Comparison of ENCODE assay signal across 8 mouse cellular contexts in genomic region chr6:39554888-39555647, GRCm38 (mm10). TPM values are rescaled to one million over a fixed set of nuclear protein-coding genes. Genes with fewer than 3 reads are reported as not detected.
A peak's percentile ranks its signal among the peaks of the same experiment; 100 is the strongest.
DNase-seq lines count a peak whose midpoint lies in the region; ATAC-seq and TF ChIP-seq lines count a peak whose summit lies in the region.

No protein-coding gene starts in this region.

- no peak for TF ChIP-seq POLR2A in lung, adult 2 months (IDR thresholded peaks at IDR 0.05; ENCODE audit: borderline replicate concordance, extremely low read depth, low read depth, low read length)
- no peak for TF ChIP-seq POLR2A in cerebellum, adult 2 months (IDR thresholded peaks at IDR 0.05; ENCODE audit: borderline replicate concordance, insufficient read depth, low read length)

- peak; percentile 44 for ATAC-seq in lung, postnatal 0 days
- ATAC-seq in forebrain, embryonic 13.5 days: no peak
- ATAC-seq in intestine, embryonic 16.5 days: no peak
- no peak for ATAC-seq in stomach, embryonic 14.5 days (ENCODE audit: insufficient number of reproducible peaks, insufficient read depth, low FRiP score, low read depth)

- peak overlapping the region; percentile 89 for H3K4me2 ChIP-seq in lung, postnatal 0 days (replicated peaks; ENCODE audit: low read depth, low read length)
- peak overlapping the region; percentile 67 for H3K4me2 ChIP-seq in forebrain, embryonic 13.5 days
- no peak overlapping the region for H3K4me2 ChIP-seq in intestine, embryonic 16.5 days (ENCODE audit: low read depth, low read length)
- H3K4me2 ChIP-seq in stomach, embryonic 14.5 days (replicated peaks; ENCODE audit: low read depth, low read length): peak overlapping the region; percentile 75

- H3K9me3 ChIP-seq in lung, postnatal 0 days (ENCODE audit: low read length): no peaks in the 10 kb centered on the region
- H3K9me3 ChIP-seq in forebrain, embryonic 13.5 days (replicated peaks): no peaks in the 10 kb centered on the region
- H3K9me3 ChIP-seq in intestine, embryonic 16.5 days (ENCODE audit: control insufficient read depth, low read length): no peaks in the 10 kb centered on the region
- H3K9me3 ChIP-seq in stomach, embryonic 14.5 days (ENCODE audit: control insufficient read depth, low read depth, low read length): no peaks in the 10 kb centered on the region

- no peak overlapping the region for H3K9ac ChIP-seq in lung, postnatal 0 days (replicated peaks; ENCODE audit: low read depth)
- H3K9ac ChIP-seq in forebrain, embryonic 13.5 days: peak overlapping the region; percentile 43
- H3K9ac ChIP-seq in intestine, embryonic 16.5 days (ENCODE audit: low read depth, low read length): no peak overlapping the region
- no peak overlapping the region for H3K9ac ChIP-seq in stomach, embryonic 14.5 days (replicated peaks; ENCODE audit: low read depth, low read length)

- H3K4me1 ChIP-seq in lung, postnatal 0 days (ENCODE audit: insufficient read depth, low read depth, low read length): peaks cover 11% of the 10 kb centered on the region; the same call in 1 of the 2 replicates
- no peaks in the 10 kb centered on the region for H3K4me1 ChIP-seq in lung, adult 2 months (ENCODE audit: control insufficient read depth, insufficient read depth, low read length)
- peaks cover 52% of the 10 kb centered on the region for H3K4me1 ChIP-seq in forebrain, embryonic 13.5 days
- peaks cover 31% of the 10 kb centered on the region for H3K4me1 ChIP-seq in intestine, embryonic 16.5 days (ENCODE audit: control insufficient read depth, insufficient read depth, low read length)
- peaks cover 29% of the 10 kb centered on the region for H3K4me1 ChIP-seq in stomach, embryonic 14.5 days (ENCODE audit: control insufficient read depth, insufficient read depth, low read length)
- H3K4me1 ChIP-seq in cerebellum, adult 2 months (ENCODE audit: control insufficient read depth, insufficient read depth, low read length): peaks cover 8% of the 10 kb centered on the region; the same call in 1 of the 2 replicates

- no peak for TF ChIP-seq CTCF in lung, postnatal 0 days (IDR thresholded peaks at IDR 0.05)
- no peak for TF ChIP-seq CTCF in lung, adult 2 months (IDR thresholded peaks at IDR 0.05; ENCODE audit: insufficient read depth, low read length)
- no peak for TF ChIP-seq CTCF in cerebellum, adult 2 months (IDR thresholded peaks at IDR 0.05; ENCODE audit: borderline replicate concordance, insufficient read depth, low read depth, low read length)

- WGBS in lung, postnatal 0 days: 53% methylated on average over 12 of the region's 12 CpGs
- WGBS in lung, adult 2 months: 59% methylated on average over 12 of the region's 12 CpGs
- 54% methylated on average over 12 of the region's 12 CpGs for WGBS in forebrain, embryonic 13.5 days
- 61% methylated on average over 12 of the region's 12 CpGs for WGBS in intestine, embryonic 16.5 days
- WGBS in stomach, embryonic 14.5 days: 48% methylated on average over 12 of the region's 12 CpGs
- WGBS in cerebellum, adult 2 months: 70% methylated on average over 12 of the region's 12 CpGs

- H3K36me3 ChIP-seq in lung, postnatal 0 days (ENCODE audit: insufficient read depth, low read length): no peaks in the 10 kb centered on the region
- peaks cover 9% of the 10 kb centered on the region; the same call in 1 of the 2 replicates for H3K36me3 ChIP-seq in forebrain, embryonic 13.5 days (ENCODE audit: poor library complexity, severe bottlenecking)
- H3K36me3 ChIP-seq in intestine, embryonic 16.5 days (ENCODE audit: control insufficient read depth, insufficient read depth, low read length): no peaks in the 10 kb centered on the region
- H3K36me3 ChIP-seq in stomach, embryonic 14.5 days (ENCODE audit: control insufficient read depth, insufficient read depth, low read length): no peaks in the 10 kb centered on the region

- intact Hi-C loops in left cerebral cortex, postnatal 4 days (cut with DNase I): loop anchor here (10.0 kb wide), 1 partner anchor 50 kb away; no protein-coding TSS in a partner anchor

- no peaks in the 10 kb centered on the region for H3K27me3 ChIP-seq in lung, postnatal 0 days (replicated peaks; ENCODE audit: insufficient read depth, low read length)
- no peaks in the 10 kb centered on the region for H3K27me3 ChIP-seq in forebrain, embryonic 13.5 days
- no peaks in the 10 kb centered on the region for H3K27me3 ChIP-seq in intestine, embryonic 16.5 days (replicated peaks; ENCODE audit: control insufficient read depth, insufficient read depth, low read length)
- H3K27me3 ChIP-seq in stomach, embryonic 14.5 days (ENCODE audit: control insufficient read depth, insufficient read depth, low read length): no peaks in the 10 kb centered on the region
- H3K27me3 ChIP-seq in cerebellum, adult 2 months (ENCODE audit: control insufficient read depth, insufficient read depth, low read length): no peaks in the 10 kb centered on the region

- H3K4me3 ChIP-seq in lung, postnatal 0 days (ENCODE audit: low read depth, low read length): no peak overlapping the region
- H3K4me3 ChIP-seq in lung, adult 2 months (replicated peaks; ENCODE audit: extremely low read depth, low read depth, low read length): no peak overlapping the region
- peak overlapping the region; percentile 88 for H3K4me3 ChIP-seq in forebrain, embryonic 13.5 days
- no peak overlapping the region for H3K4me3 ChIP-seq in intestine, embryonic 16.5 days (ENCODE audit: low read length)
- peak overlapping the region; percentile 86; the same call in 1 of the 2 replicates for H3K4me3 ChIP-seq in stomach, embryonic 14.5 days (ENCODE audit: low read depth, low read length)
- no peak overlapping the region for H3K4me3 ChIP-seq in cerebellum, adult 2 months (replicated peaks; ENCODE audit: insufficient read depth, low read depth, low read length)

- peak overlapping the region; percentile 63 for H3K27ac ChIP-seq in lung, postnatal 0 days (ENCODE audit: low read length)
- no peak overlapping the region for H3K27ac ChIP-seq in forebrain, embryonic 13.5 days
- H3K27ac ChIP-seq in intestine, embryonic 16.5 days (ENCODE audit: low read length): peak overlapping the region; percentile 17; the same call in 1 of the 2 replicates
- H3K27ac ChIP-seq in stomach, embryonic 14.5 days (ENCODE audit: low read length): no peak overlapping the region
- H3K27ac ChIP-seq in cerebellum, adult 2 months (ENCODE audit: insufficient read depth, low read length): no peak overlapping the region

- DNase-seq in lung, postnatal 0 days (ENCODE audit: low spot score): peak; percentile 87
- no peak for DNase-seq in lung, adult 2 months
- DNase-seq in left cerebral cortex, postnatal 4 days: no peak
- no peak for DNase-seq in cerebellum, adult 2 months
- DNase-seq in spleen, postnatal 36 days (ENCODE audit: low spot score in 2 of 2): no peak

- peak; percentile 78; the same call in 1 of the 2 replicates for TF ChIP-seq EP300 in lung, postnatal 0 days (IDR thresholded peaks at IDR 0.05)

RNA-seq across cellular contexts. Expression of gene Dennd2a, which starts 2.6 kb away (rescaled TPM):
- 13.4 and 13.8 TPM in 2 replicates for polyA plus RNA-seq in lung, postnatal 0 days (2015; fragmentation: Nextera tagmentation; extraction: Ambion mirVana)
- 21.3 and 22.9 TPM in 2 replicates for polyA plus RNA-seq in lung, adult 2 months (2012; rRNA removed)
- polyA plus RNA-seq in forebrain, embryonic 13.5 days (2015; fragmentation: Nextera tagmentation; extraction: Ambion mirVana): 19.6 and 22.8 TPM in 2 replicates
- polyA plus RNA-seq in intestine, embryonic 16.5 days (2015; fragmentation: Nextera tagmentation; extraction: Ambion mirVana): 6.5 and 8.1 TPM in 2 replicates
- 22.2 and 23.6 TPM in 2 replicates for polyA plus RNA-seq in stomach, embryonic 14.5 days (2014; fragmentation: Nextera tagmentation; extraction: Ambion mirVana)
- total RNA-seq in left cerebral cortex, postnatal 4 days (2021): 10 to 100 TPM; 25.9 to 27.0 TPM
- polyA plus RNA-seq in cerebellum, adult 2 months (2012; rRNA removed): 12.3 and 13.5 TPM in 2 replicates

RNA-seq across cellular contexts. Expression of gene Adck2, which starts 18.6 kb away (rescaled TPM):
- polyA plus RNA-seq in lung, postnatal 0 days (2015; fragmentation: Nextera tagmentation; extraction: Ambion mirVana): 24.6 and 25.7 TPM in 2 replicates
- polyA plus RNA-seq in lung, adult 2 months (2012; rRNA removed): 10.9 and 11.5 TPM in 2 replicates
- polyA plus RNA-seq in forebrain, embryonic 13.5 days (2015; fragmentation: Nextera tagmentation; extraction: Ambion mirVana): 35.7 and 39.0 TPM in 2 replicates
- 30.5 and 30.8 TPM in 2 replicates for polyA plus RNA-seq in intestine, embryonic 16.5 days (2015; fragmentation: Nextera tagmentation; extraction: Ambion mirVana)
- polyA plus RNA-seq in stomach, embryonic 14.5 days (2014; fragmentation: Nextera tagmentation; extraction: Ambion mirVana): 28.1 and 29.5 TPM in 2 replicates
- total RNA-seq in left cerebral cortex, postnatal 4 days (2021): 10 to 100 TPM; 31.2 to 33.2 TPM
- polyA plus RNA-seq in cerebellum, adult 2 months (2012; rRNA removed): 30.2 and 33.2 TPM in 2 replicates

RNA-seq across cellular contexts. Expression of gene Gm42420, which starts 30.5 kb away (rescaled TPM):
- polyA plus RNA-seq in lung, postnatal 0 days (2015; fragmentation: Nextera tagmentation; extraction: Ambion mirVana): 0.75 and 0.89 TPM in 2 replicates
- polyA plus RNA-seq in lung, adult 2 months (2012; rRNA removed): 0.66 TPM in 1 of 2 replicates, not detected in the other
- 0.79 TPM in 1 of 2 replicates, not detected in the other for polyA plus RNA-seq in forebrain, embryonic 13.5 days (2015; fragmentation: Nextera tagmentation; extraction: Ambion mirVana)
- 1.5 and 2.1 TPM in 2 replicates for polyA plus RNA-seq in intestine, embryonic 16.5 days (2015; fragmentation: Nextera tagmentation; extraction: Ambion mirVana)
- polyA plus RNA-seq in stomach, embryonic 14.5 days (2014; fragmentation: Nextera tagmentation; extraction: Ambion mirVana): 0.50 and 0.62 TPM in 2 replicates
- total RNA-seq in left cerebral cortex, postnatal 4 days (2021): under 1 TPM in 1 of 2 experiments, not detected in 1; 0.77 TPM
- polyA plus RNA-seq in cerebellum, adult 2 months (2012; rRNA removed): 0.72 and 0.95 TPM in 2 replicates

RNA-seq across cellular contexts. Expression of gene Ndufb2, which starts 37.3 kb away (rescaled TPM):
- 267 and 287 TPM in 2 replicates for polyA plus RNA-seq in lung, postnatal 0 days (2015; fragmentation: Nextera tagmentation; extraction: Ambion mirVana)
- 162 and 200 TPM in 2 replicates for polyA plus RNA-seq in lung, adult 2 months (2012; rRNA removed)
- polyA plus RNA-seq in forebrain, embryonic 13.5 days (2015; fragmentation: Nextera tagmentation; extraction: Ambion mirVana): 325 and 354 TPM in 2 replicates
- polyA plus RNA-seq in intestine, embryonic 16.5 days (2015; fragmentation: Nextera tagmentation; extraction: Ambion mirVana): 408 and 423 TPM in 2 replicates
- polyA plus RNA-seq in stomach, embryonic 14.5 days (2014; fragmentation: Nextera tagmentation; extraction: Ambion mirVana): 337 and 395 TPM in 2 replicates
- total RNA-seq in left cerebral cortex, postnatal 4 days (2021): 100 to 1,000 TPM; 146 to 170 TPM
- polyA plus RNA-seq in cerebellum, adult 2 months (2012; rRNA removed): 315 and 319 TPM in 2 replicates

Comparison
In these comparisons a context has a peak if more than half of its experiments do, and no peak if none do; other contexts are left out.
1. H3K27ac ChIP-seq: peak in lung, postnatal 0 days (single experiment) and intestine, embryonic 16.5 days (single experiment); none in forebrain, embryonic 13.5 days (single experiment), stomach, embryonic 14.5 days (single experiment) and cerebellum, adult 2 months (single experiment).
2. H3K4me3 ChIP-seq: peak in forebrain, embryonic 13.5 days (single experiment) and stomach, embryonic 14.5 days (single experiment); none in lung, postnatal 0 days (single experiment), lung, adult 2 months (single experiment), intestine, embryonic 16.5 days (single experiment) and cerebellum, adult 2 months (single experiment).